Mouse (Mus musculus): Measurements from ENCODE around the gene Phrf1. TPM values are rescaled to one million over a fixed set of nuclear protein-coding genes. Genes with fewer than 3 reads are reported as not detected.

Gene Phrf1
- polyA plus RNA-seq, 1 experiment, result not detected

GRCm38 (mm10) chr7:141216894-141217293 is 11.7 kb upstream of the Phrf1 start:
- H3K4me3 ChIP-seq (ENCODE audit: insufficient read depth, low read depth, low read length), result no peak overlapping the region
- WGBS, result 90% methylated on average over 11 of the region's 11 CpGs
- no peak for TF ChIP-seq CTCF (IDR thresholded peaks at IDR 0.05; ENCODE audit: insufficient read depth, low read depth, low read length)
- TF ChIP-seq POLR2A (IDR thresholded peaks at IDR 0.05; ENCODE audit: insufficient read depth, low read depth, low read length), result no peak
- H3K4me1 ChIP-seq (ENCODE audit: control insufficient read depth, insufficient read depth, low read length), result peaks cover 26% of the 10 kb centered on the region
- H3K27ac ChIP-seq (ENCODE audit: insufficient read depth, low read depth, low read length), result no peak overlapping the region

GRCm38 (mm10) chr7:141217343-141218013 is 11.1 kb upstream of the Phrf1 start:
- H3K4me3 ChIP-seq (ENCODE audit: insufficient read depth, low read depth, low read length), result no peak overlapping the region
- WGBS, result 95% methylated on average over 17 of the region's 17 CpGs
- peaks cover 32% of the 10 kb centered on the region for H3K4me1 ChIP-seq (ENCODE audit: control insufficient read depth, insufficient read depth, low read length)
- TF ChIP-seq POLR2A (IDR thresholded peaks at IDR 0.05; ENCODE audit: insufficient read depth, low read depth, low read length) (no peak), CTCF (IDR thresholded peaks at IDR 0.05; ENCODE audit: insufficient read depth, low read depth, low read length) (no peak)
- H3K27ac ChIP-seq (ENCODE audit: insufficient read depth, low read depth, low read length), result no peak overlapping the region

GRCm38 (mm10) chr7:141218141-141218540 is 10.4 kb upstream of the Phrf1 start:
- TF ChIP-seq CTCF (IDR thresholded peaks at IDR 0.05; ENCODE audit: insufficient read depth, low read depth, low read length) (no peak), POLR2A (IDR thresholded peaks at IDR 0.05; ENCODE audit: insufficient read depth, low read depth, low read length) (no peak)
- H3K4me1 ChIP-seq (ENCODE audit: control insufficient read depth, insufficient read depth, low read length), result peaks cover 33% of the 10 kb centered on the region
- no peak overlapping the region for H3K27ac ChIP-seq (ENCODE audit: insufficient read depth, low read depth, low read length)
- H3K4me3 ChIP-seq (ENCODE audit: insufficient read depth, low read depth, low read length), result no peak overlapping the region
- WGBS, result 88% methylated on average over 3 of the region's 3 CpGs

- 95% methylated on average over 5 of the region's 5 CpGs for WGBS
- no peak for TF ChIP-seq POLR2A (IDR thresholded peaks at IDR 0.05; ENCODE audit: insufficient read depth, low read depth, low read length)
- no peak for TF ChIP-seq CTCF (IDR thresholded peaks at IDR 0.05; ENCODE audit: insufficient read depth, low read depth, low read length)
- Histone ChIP-seq H3K4me3 (ENCODE audit: insufficient read depth, low read depth, low read length) (no peak overlapping the region), H3K4me1 (ENCODE audit: control insufficient read depth, insufficient read depth, low read length) (peaks cover 33% of the 10 kb centered on the region), H3K27ac (ENCODE audit: insufficient read depth, low read depth, low read length) (no peak overlapping the region)
Measured at GRCm38 (mm10) chr7:141218557-141219133, 9.9 kb upstream of the Phrf1 start.

- TF ChIP-seq POLR2A (IDR thresholded peaks at IDR 0.05; ENCODE audit: insufficient read depth, low read depth, low read length), result no peak
- no peak for TF ChIP-seq CTCF (IDR thresholded peaks at IDR 0.05; ENCODE audit: insufficient read depth, low read depth, low read length)
- no peak overlapping the region for H3K27ac ChIP-seq (ENCODE audit: insufficient read depth, low read depth, low read length)
- H3K4me3 ChIP-seq (ENCODE audit: insufficient read depth, low read depth, low read length), result no peak overlapping the region
- H3K4me1 ChIP-seq (ENCODE audit: control insufficient read depth, insufficient read depth, low read length), result peaks cover 33% of the 10 kb centered on the region
- WGBS, result 85% methylated on average over 1 of the region's 1 CpGs
Measured at GRCm38 (mm10) chr7:141219558-141220099, 9.0 kb upstream of the Phrf1 start.

GRCm38 (mm10) chr7:141220377-141220776 is 8.2 kb upstream of the Phrf1 start:
- H3K27ac ChIP-seq (ENCODE audit: insufficient read depth, low read depth, low read length), result no peak overlapping the region
- H3K4me3 ChIP-seq (ENCODE audit: insufficient read depth, low read depth, low read length), result no peak overlapping the region
- 57% methylated on average over 1 of the region's 1 CpGs for WGBS
- peaks cover 29% of the 10 kb centered on the region for H3K4me1 ChIP-seq (ENCODE audit: control insufficient read depth, insufficient read depth, low read length)
- TF ChIP-seq POLR2A (IDR thresholded peaks at IDR 0.05; ENCODE audit: insufficient read depth, low read depth, low read length) (no peak), CTCF (IDR thresholded peaks at IDR 0.05; ENCODE audit: insufficient read depth, low read depth, low read length) (no peak)

GRCm38 (mm10) chr7:141221249-141222125 is 7.1 kb upstream of the Phrf1 start:
- Histone ChIP-seq H3K4me3 (ENCODE audit: insufficient read depth, low read depth, low read length) (peak overlapping the region; percentile 26), H3K27ac (ENCODE audit: insufficient read depth, low read depth, low read length) (no peak overlapping the region), H3K4me1 (ENCODE audit: control insufficient read depth, insufficient read depth, low read length) (peaks cover 18% of the 10 kb centered on the region)
- TF ChIP-seq POLR2A (IDR thresholded peaks at IDR 0.05; ENCODE audit: insufficient read depth, low read depth, low read length), result no peak
- no peak for TF ChIP-seq CTCF (IDR thresholded peaks at IDR 0.05; ENCODE audit: insufficient read depth, low read depth, low read length)
- 8% methylated on average over 44 of the region's 44 CpGs for WGBS

GRCm38 (mm10) chr7:141222126-141222467 is 6.5 kb upstream of the Phrf1 start:
- 6% methylated on average over 8 of the region's 8 CpGs for WGBS

More at GRCm38 (mm10) chr7:141222126-141222467, 6.5 kb upstream of the Phrf1 start:
- H3K4me1 ChIP-seq (ENCODE audit: control insufficient read depth, insufficient read depth, low read length), result peaks cover 17% of the 10 kb centered on the region
- no peak for TF ChIP-seq CTCF (IDR thresholded peaks at IDR 0.05; ENCODE audit: insufficient read depth, low read depth, low read length)
- no peak for TF ChIP-seq POLR2A (IDR thresholded peaks at IDR 0.05; ENCODE audit: insufficient read depth, low read depth, low read length)
- H3K27ac ChIP-seq (ENCODE audit: insufficient read depth, low read depth, low read length), result no peak overlapping the region
- peak overlapping the region; percentile 26 for H3K4me3 ChIP-seq (ENCODE audit: insufficient read depth, low read depth, low read length)
